Mouse (Mus musculus) bone marrow macrophage, adult 2 months (primary cell): ENCODE data around the gene Prkcsh.

ENCODE experiments used
- CTCF ChIP-seq: IDR thresholded peaks from 2 replicates; pipeline ENCODE4 v1.5.1; 2012; ENCODE audit warnings: low read depth, mild to moderate bottlenecking, low read length, moderate library complexity
- POLR2A ChIP-seq: IDR thresholded peaks from 2 replicates; pipeline ENCODE4 v1.6.1; 2012; ENCODE audit warnings: mild to moderate bottlenecking, low read depth, low read length, borderline replicate concordance

DNA sequence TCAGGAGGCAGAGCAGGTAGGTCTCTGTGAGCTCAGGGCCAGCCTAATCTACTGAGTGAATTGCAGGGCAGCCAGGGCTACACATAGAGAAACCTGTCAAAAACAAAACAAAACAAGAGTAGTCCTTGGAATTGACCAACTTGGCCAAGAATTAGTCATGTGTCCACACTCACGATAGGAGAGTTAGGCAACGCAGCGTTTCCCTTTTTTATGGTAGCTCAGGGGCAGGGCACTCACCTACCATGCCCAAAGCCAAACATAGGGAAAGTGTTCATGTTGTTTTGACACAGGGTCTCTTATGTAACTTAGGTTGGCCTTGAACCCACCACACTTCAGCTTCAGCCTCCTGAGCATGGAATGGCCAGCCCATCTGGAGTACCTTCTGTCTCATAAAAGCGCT, 33.3 kb upstream of the Prkcsh start:
- TF ChIP-seq CTCF (no peak), POLR2A (no peak)
